Mouse (Mus musculus) myocyte (in vitro differentiated cells): ENCODE data around the gene Nol9. TPM values are rescaled to one million over a fixed set of nuclear protein-coding genes. Genes with fewer than 3 reads are reported as not detected.

Source experiments
- H3K27me3 ChIP-seq: one replicate; pipeline ENCODE4 v1.6.1; 2011; ENCODE audit not compliant: control insufficient read depth, insufficient read depth, insufficient read length
- H3K36me3 ChIP-seq: one replicate; pipeline ENCODE4 v1.6.1; 2011; ENCODE audit not compliant: control insufficient read depth, insufficient read depth
- H3K4me2 ChIP-seq: one replicate; pipeline ENCODE4 v1.6.1; 2011; ENCODE audit warnings: low read depth, control low read depth
- H3K4me3 ChIP-seq: one replicate; pipeline ENCODE4 v1.5.1; 2011; ENCODE audit warnings: mild to moderate bottlenecking, control low read depth, moderate library complexity
- H3K79me2 ChIP-seq: one replicate; pipeline ENCODE4 v1.6.1; 2011; ENCODE audit not compliant: control insufficient read depth, insufficient read depth
- H3ac ChIP-seq: one replicate; pipeline ENCODE4 v1.6.1; 2011; ENCODE audit not compliant: control insufficient read depth, insufficient read length
- CEBPB ChIP-seq: IDR thresholded peaks from 2 replicates; pipeline ENCODE4 v1.6.1; 2011; ENCODE audit warnings: mild to moderate bottlenecking, moderate library complexity; ENCODE audit not compliant: poor library complexity, insufficient read depth, severe bottlenecking
- E2F4 ChIP-seq: IDR thresholded peaks from one replicate; pipeline ENCODE4 v1.6.1; 2011; ENCODE audit warnings: mild to moderate bottlenecking, control low read depth, moderate library complexity; ENCODE audit not compliant: insufficient read depth
- MAX ChIP-seq: IDR thresholded peaks from one replicate; pipeline ENCODE4 v1.6.1; 2011; ENCODE audit warnings: low read depth, mild to moderate bottlenecking, control low read depth
- MYOD1 ChIP-seq, 3 experiments: IDR thresholded peaks; one replicate each; pipeline ENCODE4 v1.6.1; 2011; ENCODE audit warnings: control low read depth in 2 of 3, low read depth in 2 of 3, mild to moderate bottlenecking in 2 of 3, moderate library complexity in 1 of 3; ENCODE audit not compliant: insufficient read length in 2 of 3, control insufficient read depth in 1 of 3
- MYOG ChIP-seq, 3 experiments: IDR thresholded peaks; one replicate each; pipeline ENCODE4 v1.6.1; 2011; ENCODE audit warnings: control low read depth in 2 of 3, low read depth in 2 of 3, mild to moderate bottlenecking in 2 of 3; ENCODE audit not compliant: insufficient read length in 2 of 3, control insufficient read depth in 1 of 3, insufficient read depth in 1 of 3
- POLR2A ChIP-seq: IDR thresholded peaks from one replicate; pipeline ENCODE4 v1.6.1; 2011; ENCODE audit warnings: low read depth, mild to moderate bottlenecking, control low read depth, moderate library complexity; ENCODE audit not compliant: insufficient read length
- POLR2AphosphoS2 ChIP-seq: IDR thresholded peaks from one replicate; pipeline ENCODE4 v1.6.1; 2011; ENCODE audit warnings: low read depth, control low read depth; ENCODE audit not compliant: insufficient read length
- REST ChIP-seq: IDR thresholded peaks from one replicate; pipeline ENCODE4 v1.6.1; 2011; ENCODE audit warnings: mild to moderate bottlenecking, control low read depth, moderate library complexity; ENCODE audit not compliant: insufficient read depth, insufficient read length
- SRF ChIP-seq: IDR thresholded peaks from one replicate; pipeline ENCODE4 v1.6.1; 2011; ENCODE audit warnings: low read depth; ENCODE audit not compliant: control insufficient read depth, insufficient read length
- TCF12 ChIP-seq: IDR thresholded peaks from one replicate; pipeline ENCODE4 v1.6.1; 2011; ENCODE audit warnings: mild to moderate bottlenecking, control low read depth; ENCODE audit not compliant: poor library complexity, insufficient read depth, severe bottlenecking
- TCF3 ChIP-seq: IDR thresholded peaks from one replicate; pipeline ENCODE4 v1.6.1; 2011; ENCODE audit warnings: low read depth, control low read depth; ENCODE audit not compliant: insufficient read length
- USF1 ChIP-seq: IDR thresholded peaks from one replicate; pipeline ENCODE4 v1.6.1; 2011; ENCODE audit warnings: low read depth, mild to moderate bottlenecking, control low read depth, moderate library complexity
- polyA plus RNA-seq: library from polyadenylated mRNA; unstranded; fragments of >200 nt; fragmentation: generic; extraction: Trizol; gene quantifications from one replicate; pipeline ENCODE4 v1.2.1, GENCODE M21; 2012; ENCODE audit warnings: missing spikeins

The Nol9 gene
- polyA plus RNA-seq, 1 experiment: 28.5 TPM

DNA sequence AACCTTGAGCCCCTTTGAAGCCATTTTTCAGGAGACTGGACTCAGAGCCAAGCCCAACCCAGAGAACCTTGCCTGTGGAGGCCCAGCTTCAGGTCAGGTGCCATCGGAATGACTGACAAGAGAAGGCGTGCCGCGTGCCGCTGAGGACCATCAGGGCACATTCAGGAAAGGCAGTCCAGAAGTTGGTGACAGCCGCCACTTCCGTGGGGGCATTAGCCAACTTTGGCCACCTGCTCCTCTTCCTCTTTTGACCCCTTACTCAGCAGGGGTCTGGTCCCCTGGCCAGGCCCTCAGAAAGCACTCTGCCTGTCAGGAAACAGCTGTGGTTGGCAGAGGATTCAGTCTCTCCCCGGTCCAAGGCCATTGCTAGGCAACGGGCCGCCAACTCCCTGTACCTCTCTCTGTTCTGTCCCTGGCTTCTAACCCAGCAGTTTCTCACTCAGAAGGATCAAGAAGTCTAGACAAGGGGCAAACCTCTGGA is 33.0 kb downstream of the Nol9 start, which contains the start of gene Plekhg5:
Plekhg5 (plus strand) TSS at position 378 of the 481 bp plus-strand sequence.
- no peaks in the 10 kb centered on the region for H3K27me3 ChIP-seq

GRCm38 (mm10) chr4:152072655-152073054 is 33.5 kb downstream of the Nol9 start:
- H3K79me2 ChIP-seq: no peaks in the 10 kb centered on the region
- no peaks in the 10 kb centered on the region for H3K36me3 ChIP-seq
- H3K27me3 ChIP-seq: no peaks in the 10 kb centered on the region
- H3ac ChIP-seq: peak overlapping the region; percentile 15
- peak overlapping the region; percentile 8 for H3K4me3 ChIP-seq
- peak overlapping the region; percentile 68 for H3K4me2 ChIP-seq
- no peak for TF ChIP-seq CEBPB
- TF ChIP-seq MAX: no peak
- peak; percentile 10 for TF ChIP-seq TCF12
- TF ChIP-seq SRF: no peak
- TF ChIP-seq TCF3: no peak
- peak in 1 of 3 experiments; percentile 37 for TF ChIP-seq MYOG (IDR thresholded peaks at IDR 0.05; ENCODE audit: control insufficient read depth in 1 of 3, insufficient read depth in 1 of 3, insufficient read length in 2 of 3, low read depth in 2 of 3)
- TF ChIP-seq POLR2AphosphoS2: no peak
- TF ChIP-seq REST: no peak
- TF ChIP-seq MYOD1 (IDR thresholded peaks at IDR 0.05; ENCODE audit: control insufficient read depth in 1 of 3, insufficient read length in 2 of 3, low read depth in 2 of 3): peak in 2 of 3 experiments; percentile 41 to 82
- TF ChIP-seq POLR2A: no peak
- no peak for TF ChIP-seq USF1
- no peak for TF ChIP-seq E2F4

More for the DNA sequence above, 33.0 kb downstream of the Nol9 start, which contains the start of gene Plekhg5:
- H3ac ChIP-seq: peak within 1 kb of the TSS; percentile 15
- peak within 1 kb of the TSS; percentile 8 for H3K4me3 ChIP-seq
- no peaks in the 10 kb centered on the region for H3K79me2 ChIP-seq
- peak within 1 kb of the TSS; percentile 68 for H3K4me2 ChIP-seq
- H3K36me3 ChIP-seq: no peaks in the 10 kb centered on the region
- TF ChIP-seq TCF3 (no peak), REST (no peak), CEBPB (no peak), MYOG (IDR thresholded peaks at IDR 0.05; ENCODE audit: control insufficient read depth in 1 of 3, insufficient read depth in 1 of 3, insufficient read length in 2 of 3, low read depth in 2 of 3) (peak in 2 of 3 experiments; percentile 31 to 82), MYOD1 (IDR thresholded peaks at IDR 0.05; ENCODE audit: control insufficient read depth in 1 of 3, insufficient read length in 2 of 3, low read depth in 2 of 3) (peak in 2 of 3 experiments; percentile 33 to 85)

DNA sequence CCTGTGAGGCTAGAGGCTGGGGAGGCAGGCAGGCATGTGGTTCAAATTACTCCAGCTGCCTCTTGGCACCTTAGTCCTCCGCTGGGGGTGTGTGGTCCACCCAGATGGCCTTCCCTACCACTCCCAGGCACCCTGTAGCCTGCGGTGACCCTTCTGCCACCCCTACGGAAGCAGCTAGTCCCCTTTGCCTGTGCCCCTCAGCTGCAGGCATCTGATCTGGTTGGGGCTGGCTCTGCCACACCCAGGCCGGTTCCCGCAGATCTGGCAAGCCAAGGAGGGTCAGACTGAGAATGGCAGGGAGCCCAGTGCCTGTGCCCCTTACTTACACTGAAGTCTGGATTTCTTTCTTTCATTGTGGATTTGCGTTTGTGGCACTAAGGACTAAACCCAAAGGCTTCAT is 34.6 kb downstream of the Nol9 start:
- no peaks in the 10 kb centered on the region for H3K36me3 ChIP-seq
- peak overlapping the region; percentile 8 for H3K4me3 ChIP-seq
- H3ac ChIP-seq: peak overlapping the region; percentile 15
- H3K27me3 ChIP-seq: no peaks in the 10 kb centered on the region
- no peaks in the 10 kb centered on the region for H3K79me2 ChIP-seq
- peak overlapping the region; percentile 53 for H3K4me2 ChIP-seq
- TF ChIP-seq TCF12 (peak; percentile 31), TCF3 (peak; percentile 42), MAX (no peak), SRF (no peak), POLR2A (peak; percentile 34), MYOG (IDR thresholded peaks at IDR 0.05; ENCODE audit: control insufficient read depth in 1 of 3, insufficient read depth in 1 of 3, insufficient read length in 2 of 3, low read depth in 2 of 3) (peak; percentile 34 to 97 (median 83)), USF1 (no peak), E2F4 (no peak), MYOD1 (IDR thresholded peaks at IDR 0.05; ENCODE audit: control insufficient read depth in 1 of 3, insufficient read length in 2 of 3, low read depth in 2 of 3) (peak in 2 of 3 experiments; percentile 55 to 91), POLR2AphosphoS2 (no peak), REST (no peak)

GRCm38 (mm10) chr4:152074548-152074947 is 35.4 kb downstream of the Nol9 start:
- H3ac ChIP-seq: no peak overlapping the region
- no peak for TF ChIP-seq E2F4
- TF ChIP-seq TCF12: no peak
- no peak for TF ChIP-seq MAX
- TF ChIP-seq CEBPB: no peak
- TF ChIP-seq POLR2A: no peak
- no peak for TF ChIP-seq MYOG (IDR thresholded peaks at IDR 0.05; ENCODE audit: control insufficient read depth in 1 of 3, insufficient read depth in 1 of 3, insufficient read length in 2 of 3, low read depth in 2 of 3)
- TF ChIP-seq POLR2AphosphoS2: no peak
- TF ChIP-seq USF1: no peak
- TF ChIP-seq SRF: no peak
- no peak for TF ChIP-seq MYOD1 (IDR thresholded peaks at IDR 0.05; ENCODE audit: control insufficient read depth in 1 of 3, insufficient read length in 2 of 3, low read depth in 2 of 3)
- TF ChIP-seq TCF3: no peak
- TF ChIP-seq REST: no peak
- H3K36me3 ChIP-seq: no peaks in the 10 kb centered on the region
- no peak overlapping the region for H3K4me3 ChIP-seq
- peak overlapping the region; percentile 49 for H3K4me2 ChIP-seq
- no peaks in the 10 kb centered on the region for H3K79me2 ChIP-seq
- no peaks in the 10 kb centered on the region for H3K27me3 ChIP-seq

GRCm38 (mm10) chr4:152077191-152077590 is 38.1 kb downstream of the Nol9 start:
- H3K27me3 ChIP-seq: no peaks in the 10 kb centered on the region
- H3K4me2 ChIP-seq: no peak overlapping the region
- H3K4me3 ChIP-seq: no peak overlapping the region
- TF ChIP-seq POLR2AphosphoS2 (no peak), MAX (no peak), MYOD1 (IDR thresholded peaks at IDR 0.05; ENCODE audit: control insufficient read depth in 1 of 3, insufficient read length in 2 of 3, low read depth in 2 of 3) (no peak), USF1 (no peak), TCF12 (no peak), POLR2A (no peak), CEBPB (no peak), E2F4 (no peak), REST (no peak), SRF (no peak), MYOG (IDR thresholded peaks at IDR 0.05; ENCODE audit: control insufficient read depth in 1 of 3, insufficient read depth in 1 of 3, insufficient read length in 2 of 3, low read depth in 2 of 3) (no peak), TCF3 (no peak)
- H3ac ChIP-seq: no peak overlapping the region
- no peaks in the 10 kb centered on the region for H3K36me3 ChIP-seq
- H3K79me2 ChIP-seq: no peaks in the 10 kb centered on the region
